Mouse (Mus musculus) spleen, adult 2 months (tissue): ENCODE measurements around the gene 1110008L16Rik.

Source experiments
- CTCF ChIP-seq: fragments of 200-500 bp; IDR thresholded peaks from 2 replicates; pipeline ENCODE4 v1.5.1; 2011; ENCODE audit warnings: mild to moderate bottlenecking, inconsistent platforms; ENCODE audit not compliant: insufficient read depth, insufficient read length, insufficient replicate concordance; ENCODE audit errors: extremely low read depth
- POLR2A ChIP-seq: fragments of 200-500 bp; IDR thresholded peaks from 2 replicates; pipeline ENCODE4 v1.6.1; 2011; ENCODE audit warnings: low read depth, low read length, inconsistent platforms

DNA sequence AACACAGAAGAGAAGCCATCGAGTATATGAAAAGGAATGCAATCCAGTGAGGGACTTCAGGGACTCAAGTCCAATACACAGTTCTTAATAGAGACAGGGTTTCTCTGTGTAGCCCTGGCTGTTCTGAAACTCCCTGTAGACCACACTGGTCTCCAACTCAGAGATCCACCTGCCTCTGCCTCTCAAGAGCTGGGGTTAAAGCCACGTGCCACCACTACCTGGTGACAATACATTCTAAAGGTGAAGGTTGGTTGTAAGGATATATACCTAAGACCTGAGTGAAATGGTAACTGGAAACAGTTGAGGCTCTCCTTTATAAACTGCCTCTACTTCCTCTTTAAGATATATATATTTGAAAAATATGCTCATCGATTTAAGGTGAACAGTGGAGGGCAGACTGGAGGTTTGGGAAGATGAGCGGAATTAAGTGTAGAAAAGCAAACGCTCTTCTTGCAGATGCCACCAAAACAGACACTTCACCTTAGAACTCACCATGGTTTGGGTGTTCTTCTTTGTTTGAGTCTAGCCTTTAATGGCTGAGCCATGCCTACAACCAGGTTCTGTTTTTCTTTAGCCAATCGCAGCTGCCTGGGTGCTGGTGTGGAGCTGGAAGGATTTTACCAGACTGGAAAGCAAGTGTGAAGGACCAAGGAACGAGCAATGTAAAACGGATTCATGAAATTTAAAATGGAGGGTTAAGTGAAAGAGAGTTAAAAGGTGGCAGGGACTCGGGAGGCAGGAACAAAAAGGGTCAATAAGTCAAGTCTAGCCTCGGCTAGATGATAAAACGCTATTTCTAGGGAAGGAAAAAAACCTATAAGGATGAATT is 2.3 kb downstream of the 1110008L16Rik start:
- TF ChIP-seq CTCF (no peak), POLR2A (no peak)
